Mouse (Mus musculus) thymus, adult 2 months (tissue): ENCODE measurements at regions not wholly inside any gene's neighbourhood (a gene's known extent, or its start where the extent isn't known, plus 50 kb on each side); places are given as distances from the start of the nearest gene placed in this dataset.

Experiments used
- DNase-seq: peaks from one replicate; pipeline ENCODE4 v3.0.0; 2021
- H3K27ac ChIP-seq: fragments of 200-500 bp; 2 replicates; pipeline ENCODE4 v1.5.1; 2012; ENCODE audit warnings: low read length, control low read depth; ENCODE audit not compliant: control insufficient read depth, insufficient read depth
- H3K27me3 ChIP-seq: fragments of 200-500 bp; 2 replicates; pipeline ENCODE4 v1.6.1; 2012; ENCODE audit warnings: mild to moderate bottlenecking, low read length, moderate library complexity, mixed read lengths; ENCODE audit not compliant: control insufficient read depth, insufficient read depth
- H3K36me3 ChIP-seq: fragments of 200-500 bp; 2 replicates; pipeline ENCODE4 v1.6.1; 2012; ENCODE audit warnings: mild to moderate bottlenecking, low read length, moderate library complexity; ENCODE audit not compliant: control insufficient read depth, insufficient read depth
- H3K4me1 ChIP-seq: fragments of 200-500 bp; replicated peaks from 2 replicates; pipeline ENCODE4 v1.6.1; 2012; ENCODE audit warnings: low read length; ENCODE audit not compliant: control insufficient read depth, insufficient read depth
- H3K4me3 ChIP-seq: fragments of 200-500 bp; 2 replicates; pipeline ENCODE4 v1.5.1; 2012; ENCODE audit warnings: mild to moderate bottlenecking, low read length, control low read depth, moderate library complexity; ENCODE audit not compliant: control insufficient read depth, insufficient read depth
- CTCF ChIP-seq: fragments of 200-500 bp; IDR thresholded peaks from 2 replicates; pipeline ENCODE4 v1.5.1; 2012; ENCODE audit warnings: mild to moderate bottlenecking, control low read depth, low read length, moderate library complexity, borderline replicate concordance; ENCODE audit not compliant: control insufficient read depth, poor library complexity, insufficient read depth; ENCODE audit errors: extremely low read depth
- POLR2A ChIP-seq: fragments of 200-500 bp; IDR thresholded peaks from 2 replicates; pipeline ENCODE4 v1.6.1; 2012; ENCODE audit warnings: mild to moderate bottlenecking, low read length, control low read depth, moderate library complexity; ENCODE audit not compliant: control insufficient read depth, poor library complexity, insufficient read depth; ENCODE audit errors: extremely low read depth
- WGBS: fragments of 180-500 bp; shearing (Covaris S2); methylation state at CpG from one replicate; pipeline ENCODE4 v1.1.7; 2018; 5-methylcytosine and 5-hydroxymethylcytosine counted together

GRCm38 (mm10) chr13:115162689-115163413 lies 61.1 kb upstream of the Itga1 start:
- no peak for TF ChIP-seq POLR2A
- TF ChIP-seq CTCF, result no peak
- WGBS, result 58% methylated on average over 4 of the region's 4 CpGs
- Histone ChIP-seq H3K27ac (no peak overlapping the region), H3K36me3 (no peaks in the 10 kb centered on the region), H3K4me3 (no peak overlapping the region), H3K4me1 (no peaks in the 10 kb centered on the region), H3K27me3 (no peaks in the 10 kb centered on the region)
- DNase-seq, result no peak

GRCm38 (mm10) chr13:115159386-115159785 lies 57.6 kb upstream of the Itga1 start:
- Histone ChIP-seq H3K36me3 (no peaks in the 10 kb centered on the region), H3K4me1 (no peaks in the 10 kb centered on the region), H3K27me3 (no peaks in the 10 kb centered on the region), H3K27ac (no peak overlapping the region), H3K4me3 (no peak overlapping the region)
- DNase-seq, result no peak
- no peak for TF ChIP-seq POLR2A
- no peak for TF ChIP-seq CTCF
- WGBS, result 93% methylated on average over 4 of the region's 4 CpGs
